In the genomic region with DNA sequence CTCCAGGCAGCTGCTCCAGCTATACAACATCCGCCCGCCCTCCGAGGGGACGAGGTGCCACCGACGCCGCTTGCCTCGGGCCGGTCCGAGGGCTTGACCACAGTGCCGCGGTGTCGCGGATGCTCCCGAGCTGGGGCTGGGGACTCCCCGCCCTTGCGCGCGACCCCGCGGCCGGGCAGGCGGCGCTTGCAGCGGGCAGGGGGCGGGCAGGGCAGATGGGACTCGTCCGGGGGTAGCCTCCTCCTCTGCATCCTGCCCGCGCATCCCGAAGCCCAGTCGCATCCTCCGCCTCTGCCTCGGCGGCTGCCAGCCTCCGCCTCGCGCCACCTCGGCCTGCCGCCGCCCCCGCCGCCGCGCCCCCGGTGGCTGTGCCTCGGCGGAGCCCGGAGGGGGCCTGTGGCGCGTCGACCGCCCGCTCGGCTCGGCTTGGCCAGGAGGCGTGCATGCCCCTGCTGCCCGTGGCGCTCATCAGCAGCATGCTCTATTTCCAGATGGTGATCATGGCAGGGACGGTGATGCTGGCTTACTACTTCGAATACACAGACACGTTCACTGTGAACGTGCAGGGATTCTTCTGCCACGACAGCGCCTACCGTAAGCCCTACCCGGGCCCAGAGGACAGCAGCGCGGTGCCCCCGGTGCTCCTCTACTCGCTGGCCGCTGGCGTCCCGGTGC, we compare ENCODE assay signal across 8 mouse cellular contexts. TPM values are rescaled to one million over a fixed set of nuclear protein-coding genes. Genes with fewer than 3 reads are reported as not detected.
DNase-seq lines count a peak whose midpoint lies in the region; ATAC-seq and TF ChIP-seq lines count a peak whose summit lies in the region.

No protein-coding gene starts in this region.

- peak; percentile 73 for ATAC-seq in kidney, postnatal 0 days (replicated peaks; ENCODE audit: low FRiP score, low read depth)
- no peak for ATAC-seq in liver, embryonic 13.5 days (ENCODE audit: low read depth)

- H3K9ac ChIP-seq in kidney, postnatal 0 days (ENCODE audit: low read depth, low read length), result peak overlapping the region; percentile 13; the same call in 1 of the 2 replicates
- no peak overlapping the region for H3K9ac ChIP-seq in liver, embryonic 13.5 days

- no peaks in the 10 kb centered on the region for H3K36me3 ChIP-seq in kidney, postnatal 0 days (ENCODE audit: insufficient read depth, low read length)
- H3K36me3 ChIP-seq in liver, embryonic 13.5 days, result no peaks in the 10 kb centered on the region

- no peak overlapping the region for H3K27ac ChIP-seq in kidney, postnatal 0 days
- no peak overlapping the region for H3K27ac ChIP-seq in cerebellum, adult 2 months (ENCODE audit: insufficient read depth, low read length)
- H3K27ac ChIP-seq in liver, embryonic 13.5 days, result no peak overlapping the region

- no peak for TF ChIP-seq CTCF in kidney, postnatal 0 days (IDR thresholded peaks at IDR 0.05; ENCODE audit: low read depth)
- no peak for TF ChIP-seq CTCF in cerebellum, adult 2 months (IDR thresholded peaks at IDR 0.05; ENCODE audit: borderline replicate concordance, insufficient read depth, low read depth, low read length)

- TF ChIP-seq POLR2A in cerebellum, adult 2 months (IDR thresholded peaks at IDR 0.05; ENCODE audit: borderline replicate concordance, insufficient read depth, low read length), result no peak

- H3K9me3 ChIP-seq in kidney, postnatal 0 days (replicated peaks; ENCODE audit: low read length), result no peaks in the 10 kb centered on the region
- no peaks in the 10 kb centered on the region for H3K9me3 ChIP-seq in liver, embryonic 13.5 days (replicated peaks)

- H3K4me3 ChIP-seq in kidney, postnatal 0 days (replicated peaks; ENCODE audit: low read depth, low read length), result peak overlapping the region; percentile 45
- peak overlapping the region; percentile 53 for H3K4me3 ChIP-seq in cerebellum, adult 2 months (replicated peaks; ENCODE audit: insufficient read depth, low read depth, low read length)
- peak overlapping the region; percentile 45 for H3K4me3 ChIP-seq in liver, embryonic 13.5 days (replicated peaks)

- peak; percentile 14 for DNase-seq in kidney, postnatal 0 days (ENCODE audit: low spot score)
- DNase-seq in kidney, adult 18-20 months, result no peak
- peak; percentile 41 to 47 for DNase-seq in cerebellum, adult 2 months
- peak; percentile 34 to 60 for DNase-seq in frontal cortex, postnatal 10 days (ENCODE audit: low spot score in 2 of 2)
- DNase-seq in kidney, postnatal 14 days, result peak; percentile 4
- DNase-seq in liver, embryonic 13.5 days, result no peak
- peak; percentile 58 to 66 for DNase-seq in right cerebral cortex, adult 2 months (ENCODE audit: low spot score in 2 of 2)
- no peak for DNase-seq in thymus, adult 18-20 months

- H3K4me1 ChIP-seq in kidney, postnatal 0 days (replicated peaks; ENCODE audit: insufficient read depth, low read length), result 0 out of 2 replicates have a peak, but pooled peaks cover 4% of the 10 kb centered on the region
- H3K4me1 ChIP-seq in cerebellum, adult 2 months (ENCODE audit: control insufficient read depth, insufficient read depth, low read length), result no peaks in the 10 kb centered on the region
- no peaks in the 10 kb centered on the region for H3K4me1 ChIP-seq in liver, embryonic 13.5 days (replicated peaks)

- peaks cover 9% of the 10 kb centered on the region; the same call in 1 of the 2 replicates for H3K27me3 ChIP-seq in kidney, postnatal 0 days (ENCODE audit: insufficient read depth, low read length)
- H3K27me3 ChIP-seq in cerebellum, adult 2 months (ENCODE audit: control insufficient read depth, insufficient read depth, low read length), result no peaks in the 10 kb centered on the region
- H3K27me3 ChIP-seq in liver, embryonic 13.5 days, result peaks cover 31% of the 10 kb centered on the region

- under 1% methylated on average over 64 of the region's 74 CpGs for WGBS in kidney, postnatal 0 days
- under 1% methylated on average over 74 of the region's 74 CpGs for WGBS in cerebellum, adult 2 months
- WGBS in liver, embryonic 13.5 days (ENCODE audit: insufficient replicate concordance), result under 1% methylated on average over 59 of the region's 74 CpGs

- peak overlapping the region; percentile 82 for H3K4me2 ChIP-seq in kidney, postnatal 0 days (ENCODE audit: low read length)
- peak overlapping the region; percentile 60 for H3K4me2 ChIP-seq in liver, embryonic 13.5 days

RNA-seq across cellular contexts. Expression of gene Plppr5, which starts 0.8 kb away (rescaled TPM):
- 0.17 and 0.18 TPM in 2 replicates for polyA plus RNA-seq in kidney, postnatal 0 days (2015; fragmentation: Nextera tagmentation; extraction: Ambion mirVana)
- 5.4 and 5.5 TPM in 2 replicates for polyA plus RNA-seq in cerebellum, adult 2 months (2012; rRNA removed)
- 0.03 and 0.10 TPM in 2 replicates for polyA plus RNA-seq in liver, embryonic 13.5 days (2015; fragmentation: Nextera tagmentation; extraction: Ambion mirVana)

Comparison
In these comparisons a context has a peak if more than half of its experiments do, and no peak if none do; other contexts are left out.
1. DNase-seq: peak in kidney, postnatal 0 days (single experiment), cerebellum, adult 2 months (2 of 2), frontal cortex, postnatal 10 days (2 of 2), kidney, postnatal 14 days (single experiment) and right cerebral cortex, adult 2 months (2 of 2); none in kidney, adult 18-20 months (single experiment), liver, embryonic 13.5 days (single experiment) and thymus, adult 18-20 months (0 of 2).
2. Peak in every context shown above with its lines, with median percentiles within 50 percentile points of each other: H3K4me3 ChIP-seq.